Mouse (Mus musculus) bone marrow, adult 2 months (tissue): Measurements from ENCODE around the gene Has1.

ENCODE experiments used
- CTCF ChIP-seq: fragments of 200-500 bp; IDR thresholded peaks from 2 replicates; pipeline ENCODE4 v1.5.1; 2011; ENCODE audit warnings: low read length, control low read depth; ENCODE audit not compliant: control insufficient read depth, insufficient read depth
- POLR2A ChIP-seq: fragments of 200-500 bp; IDR thresholded peaks from 2 replicates; pipeline ENCODE4 v1.6.1; 2011; ENCODE audit warnings: low read depth, mild to moderate bottlenecking, control low read depth, low read length, borderline replicate concordance; ENCODE audit not compliant: control insufficient read depth

- TF ChIP-seq CTCF (no peak), POLR2A (no peak)
Measured at GRCm38 (mm10) chr17:17829816-17830535, 25.0 kb downstream of the Has1 start.
